Mouse (Mus musculus) liver, adult 2 months (tissue): ENCODE data around the gene Endod1.
"Not testable (repeated sequence)": the region's sequence is repeated elsewhere in the genome, so short reads cannot be mapped to it uniquely, and the experiment has no call there.

Experiments used
- CTCF ChIP-seq: fragments of 200-500 bp; IDR thresholded peaks from 2 replicates; pipeline ENCODE4 v1.5.1; 2011; ENCODE audit warnings: low read depth, low read length, control low read depth
- POLR2A ChIP-seq: fragments of 200-500 bp; IDR thresholded peaks from 2 replicates; pipeline ENCODE4 v1.6.1; 2011; ENCODE audit warnings: low read length, control low read depth; ENCODE audit not compliant: insufficient read depth; ENCODE audit errors: extremely low read depth

GRCm38 (mm10) chr9:14345866-14346265 is 35.4 kb downstream of the Endod1 start:
- TF ChIP-seq CTCF, POLR2A: not testable (repeated sequence)
